Mouse (Mus musculus) limb, embryonic 10.5 days (tissue): ENCODE results near the gene BC055324. TPM values are rescaled to one million over a fixed set of nuclear protein-coding genes. Genes with fewer than 3 reads are reported as not detected.

Source experiments
- DNase-seq: peaks from one replicate; pipeline ENCODE4 v3.0.0-alpha.2; 2017; ENCODE audit warnings: low spot score
- H3K27ac ChIP-seq: fragments of 300-500 bp; sonication (generic); 2 replicates; pipeline ENCODE4 v1.5.1; 2016; ENCODE audit warnings: mild to moderate bottlenecking
- H3K27me3 ChIP-seq: fragments of 300-500 bp; sonication (generic); 2 replicates; pipeline ENCODE4 v1.6.1; 2016; ENCODE audit warnings: low read depth, mild to moderate bottlenecking; ENCODE audit not compliant: poor library complexity, severe bottlenecking
- H3K36me3 ChIP-seq: fragments of 300-500 bp; sonication (generic); 2 replicates; pipeline ENCODE4 v1.6.1; 2016; ENCODE audit warnings: mild to moderate bottlenecking, moderate library complexity
- H3K4me1 ChIP-seq: fragments of 300-500 bp; sonication (generic); 2 replicates; pipeline ENCODE4 v1.6.1; 2016
- H3K4me3 ChIP-seq: fragments of 300-500 bp; sonication (generic); 2 replicates; pipeline ENCODE4 v1.5.1; 2016; ENCODE audit warnings: mild to moderate bottlenecking, moderate library complexity
- H3K9me3 ChIP-seq: fragments of 300-500 bp; sonication (generic); replicated peaks from 2 replicates; pipeline ENCODE4 v1.6.1; 2016; ENCODE audit warnings: mild to moderate bottlenecking
- WGBS: fragments of 180-500 bp; shearing (Covaris S2); methylation state at CpG from one replicate; pipeline ENCODE4 v1.1.7; 2016; 5-methylcytosine and 5-hydroxymethylcytosine counted together
- polyA plus RNA-seq: library from polyadenylated mRNA; unstranded; fragments of >200 nt; fragmentation: Nextera tagmentation; extraction: Ambion mirVana; gene quantifications from 2 replicates; pipeline ENCODE4 v1.2.1, GENCODE M21; 2016

The BC055324 gene
- polyA plus RNA-seq, 1 experiment from 2014 or later: 49.3 TPM

GRCm38 (mm10) chr1:163930458-163930794, 64.2 kb downstream of the BC055324 start:
- WGBS: 7% methylated on average over 12 of the region's 12 CpGs
- peak overlapping the region; percentile 88 for H3K27ac ChIP-seq

GRCm38 (mm10) chr1:163929636-163930457, 64.7 kb downstream of the BC055324 start:
- peaks cover 17% of the 10 kb centered on the region for H3K36me3 ChIP-seq
- H3K27me3 ChIP-seq: no peaks in the 10 kb centered on the region
- peak; percentile 93 for DNase-seq
- peaks cover 18% of the 10 kb centered on the region for H3K4me1 ChIP-seq
- WGBS: under 1% methylated on average over 76 of the region's 77 CpGs
- peak overlapping the region; percentile 97 for H3K4me3 ChIP-seq
- peak overlapping the region; percentile 88 for H3K27ac ChIP-seq
- H3K9me3 ChIP-seq: no peaks in the 10 kb centered on the region

More at GRCm38 (mm10) chr1:163930458-163930794, 64.2 kb downstream of the BC055324 start:
- no peaks in the 10 kb centered on the region for H3K27me3 ChIP-seq
- H3K9me3 ChIP-seq: no peaks in the 10 kb centered on the region
- peaks cover 18% of the 10 kb centered on the region for H3K4me1 ChIP-seq
- peak overlapping the region; percentile 97 for H3K4me3 ChIP-seq
- H3K36me3 ChIP-seq: peaks cover 23% of the 10 kb centered on the region
- no peak for DNase-seq

GRCm38 (mm10) chr1:163928846-163929245, 65.8 kb downstream of the BC055324 start, which contains the start of gene Scyl3:
TSS of gene Scyl3 (plus strand) at chr1:163929100.
- Histone ChIP-seq H3K27me3 (no peaks in the 10 kb centered on the region), H3K9me3 (no peaks in the 10 kb centered on the region), H3K4me1 (peaks cover 18% of the 10 kb centered on the region), H3K4me3 (peak within 1 kb of the TSS; percentile 97), H3K36me3 (peaks cover 7% of the 10 kb centered on the region), H3K27ac (peak within 1 kb of the TSS; percentile 88)
- WGBS: 76% methylated on average over 7 of the region's 7 CpGs
- DNase-seq: no peak

- Histone ChIP-seq H3K27me3 (no peaks in the 10 kb centered on the region), H3K9me3 (no peaks in the 10 kb centered on the region), H3K4me1 (peaks cover 9% of the 10 kb centered on the region), H3K27ac (no peak overlapping the region), H3K36me3 (no peaks in the 10 kb centered on the region), H3K4me3 (no peak overlapping the region)
- no peak for DNase-seq
- WGBS: 90% methylated on average over 8 of the region's 8 CpGs
Measured at GRCm38 (mm10) chr1:163924093-163924492, 70.5 kb downstream of the BC055324 start.

GRCm38 (mm10) chr1:163917349-163918160, 77.0 kb downstream of the BC055324 start:
- WGBS: 97% methylated on average over 5 of the region's 5 CpGs
- no peak for DNase-seq
- no peaks in the 10 kb centered on the region for H3K9me3 ChIP-seq

GRCm38 (mm10) chr1:163911981-163912380, 82.6 kb downstream of the BC055324 start:
- no peaks in the 10 kb centered on the region for H3K9me3 ChIP-seq
- no peak for DNase-seq
- H3K27me3 ChIP-seq: no peaks in the 10 kb centered on the region
- no peak overlapping the region for H3K27ac ChIP-seq
- peaks cover 26% of the 10 kb centered on the region for H3K4me1 ChIP-seq
- peaks cover 13% of the 10 kb centered on the region for H3K36me3 ChIP-seq
- WGBS: 90% methylated on average over 11 of the region's 11 CpGs
- H3K4me3 ChIP-seq: no peak overlapping the region

More at GRCm38 (mm10) chr1:163917349-163918160, 77.0 kb downstream of the BC055324 start:
- Histone ChIP-seq H3K27ac (no peak overlapping the region), H3K4me1 (0 out of 2 replicates have a peak, but pooled peaks cover 5% of the 10 kb centered on the region), H3K36me3 (peaks cover 31% of the 10 kb centered on the region), H3K4me3 (no peak overlapping the region), H3K27me3 (no peaks in the 10 kb centered on the region)

- no peak for DNase-seq
- Histone ChIP-seq H3K9me3 (no peaks in the 10 kb centered on the region), H3K36me3 (peaks cover 3% of the 10 kb centered on the region), H3K27me3 (no peaks in the 10 kb centered on the region), H3K4me1 (peaks cover 38% of the 10 kb centered on the region), H3K27ac (peak overlapping the region; percentile 32; the same call in 1 of the 2 replicates), H3K4me3 (no peak overlapping the region)
- 93% methylated on average over 9 of the region's 9 CpGs for WGBS
Measured at GRCm38 (mm10) chr1:163910785-163911184, 83.8 kb downstream of the BC055324 start.

- 4% methylated on average over 2 of the region's 2 CpGs for WGBS
Measured at GRCm38 (mm10) chr1:163910343-163910742, 84.3 kb downstream of the BC055324 start.

GRCm38 (mm10) chr1:163908389-163908788, 86.2 kb downstream of the BC055324 start:
- H3K36me3 ChIP-seq: no peaks in the 10 kb centered on the region
- no peaks in the 10 kb centered on the region for H3K9me3 ChIP-seq
- H3K4me1 ChIP-seq: peaks cover 45% of the 10 kb centered on the region
- peak overlapping the region; percentile 76 for H3K27ac ChIP-seq
- WGBS: 45% methylated on average over 11 of the region's 11 CpGs
- no peak overlapping the region for H3K4me3 ChIP-seq
- H3K27me3 ChIP-seq: no peaks in the 10 kb centered on the region
- DNase-seq: no peak

More at GRCm38 (mm10) chr1:163910343-163910742, 84.3 kb downstream of the BC055324 start:
- H3K36me3 ChIP-seq: no peaks in the 10 kb centered on the region
- DNase-seq: no peak
- H3K9me3 ChIP-seq: no peaks in the 10 kb centered on the region
- H3K27ac ChIP-seq: peak overlapping the region; percentile 32; the same call in 1 of the 2 replicates
- no peak overlapping the region for H3K4me3 ChIP-seq
- peaks cover 42% of the 10 kb centered on the region for H3K4me1 ChIP-seq
- no peaks in the 10 kb centered on the region for H3K27me3 ChIP-seq

GRCm38 (mm10) chr1:163907007-163907811, 87.4 kb downstream of the BC055324 start:
- Histone ChIP-seq H3K4me1 (peaks cover 45% of the 10 kb centered on the region), H3K4me3 (no peak overlapping the region), H3K27ac (peak overlapping the region; percentile 76), H3K27me3 (no peaks in the 10 kb centered on the region), H3K36me3 (no peaks in the 10 kb centered on the region), H3K9me3 (no peaks in the 10 kb centered on the region)
- DNase-seq: no peak
- WGBS: 11% methylated on average over 4 of the region's 4 CpGs

- no peak overlapping the region for H3K4me3 ChIP-seq
- DNase-seq: no peak
- H3K36me3 ChIP-seq: no peaks in the 10 kb centered on the region
- no peak overlapping the region for H3K27ac ChIP-seq
- H3K27me3 ChIP-seq: no peaks in the 10 kb centered on the region
- 92% methylated on average over 3 of the region's 3 CpGs for WGBS
- peaks cover 61% of the 10 kb centered on the region for H3K4me1 ChIP-seq
- H3K9me3 ChIP-seq: no peaks in the 10 kb centered on the region
Measured at GRCm38 (mm10) chr1:163903411-163903810, 91.2 kb downstream of the BC055324 start.

GRCm38 (mm10) chr1:163900168-163900567, 94.4 kb downstream of the BC055324 start:
- H3K4me3 ChIP-seq: no peak overlapping the region
- peaks cover 61% of the 10 kb centered on the region for H3K4me1 ChIP-seq
- H3K27ac ChIP-seq: 0 out of 2 replicates have a peak overlapping the region, but pooled peaks have one; percentile 2
- DNase-seq: no peak
- no peaks in the 10 kb centered on the region for H3K36me3 ChIP-seq
- H3K9me3 ChIP-seq: no peaks in the 10 kb centered on the region
- no peaks in the 10 kb centered on the region for H3K27me3 ChIP-seq
- WGBS: 82% methylated on average over 2 of the region's 2 CpGs
